Mouse (Mus musculus): ENCODE data around the gene Cib1.

Gene Cib1

DNA sequence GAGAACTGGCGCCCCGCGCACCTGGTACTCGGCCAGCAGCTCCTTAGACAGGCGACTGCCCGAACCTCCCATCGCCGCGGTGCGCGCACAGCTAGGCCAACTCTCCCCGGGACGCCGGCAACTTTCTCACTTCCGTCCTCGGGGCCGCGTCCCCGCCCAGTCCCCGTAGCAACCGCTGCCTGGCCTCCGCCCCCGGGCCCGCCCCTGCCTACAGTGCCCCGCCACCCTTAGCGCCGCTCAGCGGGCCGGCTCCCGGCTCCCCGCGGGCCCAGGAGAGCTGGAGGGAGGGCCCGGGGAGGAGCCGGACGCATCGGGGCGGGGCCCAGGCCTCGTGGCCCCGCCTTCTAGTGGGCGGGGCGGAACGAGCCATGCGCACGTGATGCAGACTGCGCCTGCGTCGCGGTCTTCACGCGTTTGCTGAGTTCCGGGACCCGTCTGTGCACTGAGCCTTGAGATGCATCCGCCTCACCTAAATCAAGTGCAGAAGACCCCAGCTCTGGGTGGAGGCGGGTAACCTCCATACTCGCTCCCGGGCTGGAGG lies at the start of gene Cib1, which contains the start of gene Gdpgp1:
Gene Cib1 (minus strand): TSS at position 325 of the 541 bp plus-strand sequence.
Gene Gdpgp1 (plus strand): TSS at position 377 of the 541 bp plus-strand sequence.
- DNase-seq (ENCODE audit: low read depth, low spot score): peak; percentile 95

DNA sequence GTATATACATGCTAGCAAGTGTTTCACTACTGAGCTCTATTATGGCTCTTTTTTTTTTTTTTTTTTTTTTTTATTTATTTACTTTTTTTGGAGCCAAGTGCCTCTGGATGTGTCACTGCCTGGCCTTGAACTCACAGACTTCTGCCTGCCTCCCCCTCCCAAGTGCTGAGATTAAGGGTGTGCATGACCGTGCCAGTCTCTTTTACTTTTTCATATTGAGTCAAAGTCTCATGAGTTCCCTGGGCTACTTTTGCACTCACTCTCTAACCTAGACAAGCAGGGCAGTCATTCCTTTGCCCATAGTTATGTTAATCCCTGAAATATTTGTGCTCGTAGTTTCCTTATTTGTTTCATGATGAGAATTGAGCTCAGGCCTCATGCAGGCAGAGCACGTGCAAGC lies 49.0 kb upstream of the Cib1 start:
- DNase-seq (ENCODE audit: low read depth, low spot score): no peak

DNA sequence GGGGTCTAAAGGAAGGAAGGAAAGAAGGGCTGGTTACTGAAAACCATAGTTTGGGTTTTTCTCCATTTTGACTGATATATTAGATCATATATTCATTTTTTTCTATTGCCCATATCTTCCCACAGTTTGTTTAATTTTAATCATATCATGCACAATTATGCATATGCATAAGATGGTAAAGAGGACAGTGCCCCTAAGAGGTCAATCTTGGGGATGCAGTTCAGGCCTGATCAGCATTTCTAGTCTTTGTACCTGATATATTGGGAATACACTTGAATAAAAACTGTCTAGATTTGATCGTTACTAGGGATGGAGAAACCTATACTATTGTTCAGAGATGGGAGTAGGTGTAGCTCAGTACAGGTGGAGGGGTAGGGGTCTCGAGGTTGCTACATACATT lies 48.4 kb upstream of the Cib1 start:
- no peak for DNase-seq (ENCODE audit: low read depth, low spot score)

DNA sequence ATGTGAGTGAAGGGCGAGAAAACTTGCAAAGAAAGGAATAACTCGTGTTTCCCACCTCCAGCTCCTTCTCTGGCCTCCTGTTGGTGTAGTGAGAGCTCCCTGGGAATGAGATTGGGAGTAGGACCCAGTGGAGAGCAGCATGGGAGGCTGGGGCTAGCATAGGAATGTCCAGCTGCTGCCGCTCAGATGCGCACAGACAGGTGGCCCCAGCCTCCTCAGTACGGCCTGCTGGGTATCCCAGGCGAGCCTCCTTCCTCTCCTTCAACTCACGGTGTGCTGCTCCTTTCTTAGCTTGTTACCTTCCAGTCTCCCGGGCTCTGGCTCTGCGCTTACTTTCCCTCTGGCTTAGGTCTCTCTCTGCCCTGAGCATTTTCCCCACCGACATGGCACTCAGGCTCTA lies 47.4 kb upstream of the Cib1 start:
- DNase-seq (ENCODE audit: low read depth, low spot score): no peak

DNA sequence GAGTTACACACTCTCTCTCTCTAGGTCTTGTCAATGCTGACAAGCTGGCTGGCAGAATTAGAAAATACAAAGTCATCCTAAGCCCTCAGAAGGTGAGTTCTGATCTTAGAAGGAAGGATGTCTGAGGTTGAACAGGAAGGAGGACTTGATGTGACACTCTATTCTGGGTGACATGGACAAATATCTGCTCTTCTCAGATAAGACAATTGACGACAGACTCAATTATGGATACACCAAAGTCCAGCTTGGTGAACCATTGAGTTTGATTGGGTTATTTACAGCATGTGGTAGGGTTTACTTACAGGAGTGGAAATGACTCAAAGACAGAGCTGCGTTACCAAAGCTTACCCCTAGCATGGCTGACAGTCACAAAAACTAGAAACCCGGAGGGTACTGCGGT lies 43.8 kb upstream of the Cib1 start:
- no peak for DNase-seq (ENCODE audit: low read depth, low spot score)

DNA sequence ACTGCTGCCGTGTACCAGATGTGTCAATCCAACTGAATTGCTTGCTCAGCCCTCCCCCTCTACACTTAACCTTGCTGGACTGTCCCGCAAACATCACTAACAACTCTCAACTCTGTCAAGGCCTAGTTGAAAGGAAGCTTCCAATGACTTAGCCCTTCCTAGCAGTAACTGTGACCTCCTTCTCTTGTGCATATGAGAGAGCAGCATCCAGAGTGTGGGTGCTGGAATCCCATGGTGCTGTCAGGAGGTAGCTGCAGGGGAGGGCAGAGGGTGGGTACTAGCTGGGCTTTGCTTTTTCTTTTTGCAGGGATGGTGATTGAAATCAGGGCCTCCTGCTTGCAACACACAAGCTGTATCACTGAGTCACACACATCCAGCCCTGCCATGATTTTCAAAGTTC lies 40.8 kb upstream of the Cib1 start:
- no peak for DNase-seq (ENCODE audit: low read depth, low spot score)

DNA sequence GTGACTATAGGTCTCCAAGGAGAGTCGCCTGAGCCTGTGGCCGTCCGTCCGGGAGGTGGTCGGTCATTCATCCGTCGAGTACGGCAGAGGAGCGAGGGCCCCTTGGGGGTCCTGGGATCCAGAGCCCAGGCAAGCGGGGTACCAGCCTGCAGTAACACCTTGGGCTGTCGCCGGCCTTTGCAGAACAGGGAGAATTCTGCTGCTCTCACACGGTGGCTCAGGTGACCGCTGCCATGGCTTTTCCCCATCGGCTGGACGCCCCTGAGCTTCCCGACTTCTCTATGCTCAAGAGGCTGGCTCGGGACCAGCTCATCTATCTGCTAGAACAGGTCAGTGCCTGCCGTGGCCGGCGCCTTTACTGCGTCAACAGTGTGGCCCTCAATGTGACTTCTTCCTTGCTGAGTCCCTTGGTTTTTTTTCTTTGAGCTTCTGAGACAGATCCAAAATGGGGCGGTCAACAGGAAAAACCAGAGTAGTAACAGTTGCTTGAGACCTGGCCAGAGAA lies 37.2 kb upstream of the Cib1 start:
- DNase-seq (ENCODE audit: low read depth, low spot score): no peak

DNA sequence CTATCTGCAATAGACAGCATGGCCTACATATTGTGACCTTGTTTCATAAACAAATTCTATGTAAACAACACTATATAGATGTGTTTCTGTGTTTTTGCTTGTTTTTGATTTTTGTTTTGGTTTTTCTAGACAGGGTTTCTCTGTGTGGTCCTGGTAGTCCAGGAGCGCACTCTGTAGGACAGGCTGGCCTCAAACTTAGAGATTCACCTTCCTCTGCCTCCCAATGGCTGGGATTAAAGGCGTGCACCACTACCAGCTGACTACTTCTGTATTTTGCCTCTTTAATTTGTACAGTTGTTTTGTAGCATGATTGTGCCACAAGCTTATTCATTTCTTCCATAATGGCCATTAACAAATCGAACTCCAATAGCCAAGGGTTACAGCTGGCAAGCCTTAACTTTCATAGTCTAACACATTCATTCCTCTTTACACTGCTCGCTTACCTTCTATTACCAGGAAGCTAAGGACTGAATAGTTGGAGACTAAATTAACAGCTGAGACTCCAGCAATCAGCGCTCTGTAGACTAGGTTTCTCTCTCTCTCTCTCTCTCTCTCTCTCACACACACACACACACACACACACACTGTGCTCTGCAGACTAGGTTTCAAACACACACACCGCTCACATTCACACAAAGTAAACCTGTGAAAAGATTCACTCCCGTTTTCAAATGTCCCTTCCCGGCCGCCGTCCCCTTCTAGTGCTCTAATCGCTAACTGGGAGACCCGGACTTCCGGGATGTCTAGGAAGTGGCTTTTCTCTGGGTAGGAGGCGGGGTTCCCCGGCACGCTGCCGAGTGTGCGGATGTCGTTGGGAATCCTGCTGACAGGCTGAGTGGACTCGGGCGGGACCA lies 36.5 kb upstream of the Cib1 start, which contains the start of gene Vps33b:
Gene Vps33b (plus strand): TSS at position 753 of the 854 bp plus-strand sequence.
- peak; percentile 95 for DNase-seq (ENCODE audit: low read depth, low spot score)

DNA sequence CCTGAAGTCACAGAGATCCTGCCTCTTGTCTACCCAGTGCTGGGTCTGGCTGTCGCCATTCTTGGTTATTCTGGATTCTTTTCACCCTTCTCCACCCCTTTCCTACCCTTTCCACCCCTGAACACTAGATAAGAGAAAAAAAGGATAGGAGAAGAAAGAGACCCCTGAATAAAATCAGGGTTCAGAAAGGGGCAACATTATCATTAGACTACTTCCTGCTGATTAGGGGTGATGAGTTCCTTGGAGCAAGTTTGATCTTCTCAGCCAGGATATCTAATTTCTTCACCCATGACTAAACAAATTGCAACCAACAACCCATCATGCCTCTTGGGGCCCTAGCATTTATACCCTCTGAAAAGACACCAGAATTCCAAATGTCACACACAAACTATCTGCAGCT lies 35.2 kb upstream of the Cib1 start:
- DNase-seq (ENCODE audit: low read depth, low spot score): no peak

DNA sequence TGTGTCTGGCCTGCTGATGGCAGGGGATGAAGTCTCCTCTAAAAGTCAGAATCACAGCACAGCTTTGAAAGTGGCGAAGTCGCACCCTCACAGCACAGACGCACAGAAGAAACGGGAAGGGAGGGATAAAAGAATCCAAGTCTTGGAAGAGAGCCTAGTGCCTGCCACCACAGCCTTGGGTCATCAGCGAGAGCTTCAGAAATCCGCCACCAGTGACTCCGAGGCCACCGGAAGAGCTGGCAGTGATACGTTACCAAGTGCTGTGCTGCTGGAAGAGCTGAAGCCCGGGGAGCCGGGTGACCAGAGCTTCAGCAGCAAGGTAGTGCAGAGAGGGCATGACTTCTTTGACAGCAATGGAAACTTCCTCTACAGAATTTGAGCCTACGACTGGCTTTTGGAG lies 32.0 kb upstream of the Cib1 start:
- no peak for DNase-seq (ENCODE audit: low read depth, low spot score)

DNA sequence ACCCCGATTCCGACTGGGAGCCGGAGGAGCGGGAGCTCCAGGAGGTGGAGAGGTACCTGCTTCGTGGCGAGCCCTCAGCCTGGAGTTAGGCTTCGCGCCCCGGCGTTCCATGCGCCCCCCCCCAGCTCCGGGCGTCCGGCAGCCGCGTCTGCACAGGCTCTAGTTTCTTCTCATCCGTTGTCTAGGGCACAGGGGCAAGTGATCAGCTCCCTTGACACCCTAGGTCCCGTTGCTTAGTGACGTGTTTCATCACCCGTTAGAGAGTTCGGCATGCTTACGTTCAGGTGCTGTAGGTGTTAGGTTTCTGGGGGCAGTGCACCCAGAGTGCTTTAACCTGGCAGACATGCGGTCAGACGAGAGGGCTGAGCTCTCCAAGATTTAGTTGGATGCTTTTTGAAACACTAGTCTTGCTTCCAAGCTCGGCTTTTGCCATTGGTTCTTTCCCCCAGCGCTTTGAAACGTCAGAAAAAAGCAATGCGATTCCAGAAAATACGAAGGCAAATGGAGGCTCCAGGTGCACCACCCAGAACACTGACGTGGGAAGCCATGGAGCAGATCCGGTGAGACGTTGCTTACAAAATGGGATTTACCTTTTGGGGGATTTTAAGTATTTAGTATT lies 28.9 kb upstream of the Cib1 start:
- DNase-seq (ENCODE audit: low read depth, low spot score): no peak

DNA sequence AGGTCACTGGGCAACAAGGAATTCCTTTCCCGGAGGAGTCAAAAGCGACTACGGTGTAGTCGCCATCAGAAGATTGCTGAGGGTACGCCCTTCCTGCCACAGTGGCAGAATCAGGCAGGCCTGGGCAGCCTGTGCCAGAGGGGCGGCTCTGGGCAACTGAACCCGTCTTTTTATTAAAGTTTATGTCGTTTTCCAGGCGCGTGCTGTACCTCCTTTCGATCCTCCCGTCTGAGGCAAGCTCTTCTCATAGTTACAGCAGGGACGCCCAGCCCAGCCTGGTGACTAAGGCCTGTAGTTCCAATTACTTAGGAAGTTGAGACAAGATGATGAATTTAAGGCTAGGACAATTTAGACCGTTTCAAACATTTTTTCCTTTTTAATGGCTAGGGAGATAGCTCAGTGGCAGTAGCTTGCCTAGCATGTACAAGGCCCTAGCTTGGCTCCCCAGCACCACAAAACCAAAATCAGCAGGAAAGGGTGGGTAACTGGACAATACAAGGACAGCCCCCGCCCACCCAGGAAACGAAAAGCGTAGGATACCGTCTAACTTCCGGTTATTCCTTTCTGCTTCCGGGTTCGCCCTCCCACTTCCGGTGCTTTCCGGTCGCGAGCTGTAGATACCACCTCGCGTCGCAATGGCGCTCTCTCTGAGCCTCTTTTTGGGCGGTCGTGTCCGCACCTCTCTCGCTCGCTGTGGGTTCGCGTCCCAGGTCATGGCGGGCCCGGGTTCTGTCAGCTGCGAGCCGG lies 28.2 kb upstream of the Cib1 start, which contains the start of gene Ngrn:
Gene Ngrn (plus strand): TSS at position 591 of the 747 bp plus-strand sequence.
- DNase-seq (ENCODE audit: low read depth, low spot score): peak; percentile 81

DNA sequence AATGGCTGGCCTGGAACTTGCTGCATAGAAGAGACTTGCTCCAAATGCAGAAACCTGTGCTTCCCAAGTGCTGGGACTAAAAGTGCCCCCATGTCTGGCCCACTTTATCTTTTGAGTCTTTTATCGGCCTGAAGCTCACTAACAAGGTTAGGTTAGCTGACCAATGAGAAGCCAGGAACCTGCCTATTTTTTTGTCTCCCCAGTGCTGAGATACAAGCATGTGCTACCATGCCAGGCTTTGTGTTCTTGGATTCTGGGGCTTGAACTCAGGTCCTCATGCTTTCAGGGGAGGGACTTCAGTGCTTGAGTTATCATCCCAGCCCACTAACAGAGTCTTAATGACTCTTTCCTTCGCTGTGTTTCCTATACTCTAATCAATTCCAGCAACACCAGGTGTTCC lies 25.1 kb upstream of the Cib1 start:
- no peak for DNase-seq (ENCODE audit: low read depth, low spot score)

DNA sequence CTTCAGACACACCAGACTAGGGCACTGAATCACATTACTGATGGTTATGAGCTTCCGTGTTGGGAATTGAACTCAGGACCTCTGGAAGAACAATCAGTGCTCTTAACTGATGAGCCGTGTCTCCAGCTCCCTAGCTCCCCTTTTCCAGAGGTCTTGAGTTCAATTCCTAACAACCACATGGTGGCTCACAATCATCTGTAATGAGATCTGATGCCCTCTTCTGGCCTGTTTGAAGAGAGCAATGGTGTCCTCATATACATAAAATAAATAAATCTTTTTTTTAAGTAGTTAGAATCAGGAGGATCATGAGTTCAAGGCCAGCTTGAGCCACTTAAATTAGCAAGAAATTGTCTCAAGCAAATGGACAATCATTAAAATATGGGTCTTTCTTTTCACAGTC lies 23.4 kb upstream of the Cib1 start:
- DNase-seq (ENCODE audit: low read depth, low spot score): no peak

DNA sequence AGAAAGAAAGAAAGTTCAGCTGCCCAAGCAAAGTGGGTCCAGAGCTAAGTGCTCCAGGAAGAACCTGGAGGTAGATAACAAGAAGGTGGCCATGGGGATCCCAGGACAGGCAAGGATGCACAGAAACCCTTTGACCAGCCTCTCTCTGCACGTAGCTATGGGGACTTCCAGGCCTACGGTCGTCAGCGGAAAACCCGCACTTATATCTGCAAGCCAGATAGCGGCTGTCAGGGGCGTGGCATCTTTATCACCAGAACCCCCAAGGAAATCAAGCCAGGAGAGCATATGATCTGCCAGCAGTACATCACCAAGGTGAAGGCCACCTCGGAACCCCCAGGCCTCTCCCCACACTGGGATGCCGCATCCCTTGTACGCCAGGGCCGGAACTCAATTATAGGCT lies 20.3 kb upstream of the Cib1 start:
- no peak for DNase-seq (ENCODE audit: low read depth, low spot score)

DNA sequence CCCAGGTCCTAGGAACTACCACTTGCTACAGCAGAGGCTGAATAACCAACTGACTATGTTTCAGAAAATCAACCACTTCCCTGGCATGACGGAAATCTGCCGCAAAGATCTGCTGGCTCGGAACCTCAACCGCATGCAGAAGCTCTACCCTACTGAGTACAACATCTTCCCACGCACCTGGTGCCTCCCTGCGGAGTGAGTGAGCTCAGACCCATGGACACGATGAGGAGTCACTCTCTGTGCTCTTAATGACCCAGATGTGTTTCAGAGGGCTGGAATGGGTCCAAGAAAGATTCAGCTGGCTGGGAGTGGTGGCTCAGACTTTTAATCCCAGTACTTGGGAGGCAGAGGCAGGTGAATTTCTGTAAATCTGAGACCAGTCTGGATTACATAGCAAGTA lies 19.8 kb upstream of the Cib1 start:
- DNase-seq (ENCODE audit: low read depth, low spot score): no peak

DNA sequence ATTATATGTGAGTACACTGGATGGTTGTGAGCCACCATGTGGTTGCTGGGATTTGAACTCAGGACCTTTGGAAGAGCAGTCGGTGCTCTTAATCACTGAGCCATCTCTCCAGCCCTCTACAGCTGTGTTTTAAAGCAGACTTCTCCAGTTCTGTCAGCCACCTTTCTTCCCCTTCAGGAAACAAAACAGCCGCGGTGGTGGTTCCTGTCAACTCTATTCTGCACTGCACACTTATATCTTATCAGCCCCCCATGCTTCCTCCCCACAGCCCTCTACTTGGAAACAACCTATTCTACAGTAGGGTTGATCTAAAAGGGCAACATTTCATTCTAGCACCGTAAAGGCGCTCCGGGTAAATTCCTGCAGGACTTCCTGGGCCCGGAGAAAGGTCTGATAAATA lies 14.2 kb upstream of the Cib1 start:
- DNase-seq (ENCODE audit: low read depth, low spot score): no peak

DNA sequence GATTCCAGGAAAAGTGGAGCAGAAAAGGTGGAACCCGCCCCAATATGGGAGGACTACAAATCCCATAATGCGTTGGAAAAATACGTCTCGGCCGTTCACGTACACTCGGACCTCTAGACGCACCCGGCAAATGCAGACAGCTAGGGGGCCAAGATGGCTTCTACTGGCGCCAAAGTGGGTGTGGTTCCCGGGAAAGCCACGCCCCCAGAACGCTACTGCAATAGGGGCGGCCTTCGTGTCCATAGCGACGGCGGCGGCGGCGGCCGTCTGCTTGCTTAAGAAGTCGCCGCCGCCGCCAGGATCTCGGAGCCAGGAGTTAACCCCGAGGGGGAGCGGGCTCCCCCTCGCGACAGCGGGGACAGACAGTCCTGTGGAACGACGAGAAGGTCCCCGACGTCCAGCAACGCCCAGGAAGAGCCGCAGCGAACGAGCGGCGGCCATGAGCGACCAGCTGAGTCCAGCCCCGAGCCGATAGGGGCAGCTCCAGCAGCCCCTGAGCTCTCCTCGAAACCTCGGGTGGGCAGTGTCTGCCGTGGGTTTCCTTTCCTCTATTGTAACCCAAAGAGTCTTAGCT lies 13.6 kb upstream of the Cib1 start, which contains the start of gene Ttll13:
Gene Ttll13 (plus strand): TSS at position 229 of the 574 bp plus-strand sequence.
- peak; percentile 97 for DNase-seq (ENCODE audit: low read depth, low spot score)

DNA sequence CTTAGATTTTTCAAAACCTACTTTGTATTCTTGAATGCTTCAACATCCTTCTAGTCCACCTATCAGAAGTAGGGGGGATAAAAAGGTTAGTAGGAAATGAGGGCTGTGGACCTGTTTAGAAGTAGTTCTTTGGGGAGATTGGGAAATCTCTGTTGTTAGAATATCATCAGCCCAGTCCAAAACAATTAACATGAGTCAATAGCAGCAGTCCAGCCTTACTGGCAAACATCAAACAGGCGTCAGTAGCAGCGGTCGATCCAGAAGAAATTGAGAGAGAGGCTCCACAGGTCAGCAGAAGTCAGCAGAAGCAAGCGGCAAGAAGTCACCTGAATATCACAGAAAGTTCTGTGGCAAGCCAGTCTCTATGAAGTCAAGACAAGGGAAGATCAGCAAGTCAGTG lies 12.2 kb upstream of the Cib1 start:
- no peak for DNase-seq (ENCODE audit: low read depth, low spot score)

DNA sequence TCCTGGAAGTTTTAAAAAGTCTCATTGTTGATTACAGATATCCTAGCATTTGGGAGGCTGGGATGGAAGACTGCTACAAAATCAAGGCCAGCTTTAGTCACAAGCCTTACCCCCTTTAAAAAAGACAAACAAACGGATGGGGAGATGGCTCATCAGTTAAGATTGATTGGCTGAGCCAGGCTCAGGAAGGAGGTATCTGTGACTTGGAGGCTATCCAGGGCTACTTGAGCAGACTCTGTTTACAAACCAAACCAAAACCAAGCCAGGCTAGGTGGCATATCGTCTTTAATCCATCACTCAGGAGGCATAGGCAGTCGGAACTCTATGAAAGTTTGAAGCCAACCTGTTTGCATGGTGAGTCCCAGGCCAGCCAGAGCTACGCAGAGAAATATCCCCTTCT lies 9.0 kb upstream of the Cib1 start:
- DNase-seq (ENCODE audit: low read depth, low spot score): no peak

DNA sequence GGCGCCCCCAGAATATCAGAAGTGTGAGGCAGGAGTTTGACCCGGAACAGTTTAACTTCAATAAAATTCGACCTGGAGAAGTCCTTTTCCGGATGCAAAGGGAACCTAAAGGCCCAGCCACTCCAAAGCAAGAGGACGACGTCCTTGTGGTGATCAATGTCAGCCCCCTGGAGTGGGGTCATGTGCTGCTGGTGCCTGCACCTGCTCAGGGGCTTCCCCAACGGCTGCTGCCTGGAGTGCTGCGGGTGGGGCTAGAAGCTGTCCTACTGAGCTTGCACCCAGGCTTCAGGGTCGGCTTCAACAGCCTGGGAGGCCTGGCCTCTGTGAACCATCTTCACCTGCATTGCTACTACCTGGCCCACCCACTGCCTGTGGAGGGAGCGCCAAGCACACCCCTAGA lies 5.9 kb upstream of the Cib1 start:
- DNase-seq (ENCODE audit: low read depth, low spot score): no peak

Measured in retina, postnatal 7 days (tissue).